Mouse (Mus musculus): ENCODE measurements around the gene Iqck. TPM values are rescaled to one million over a fixed set of nuclear protein-coding genes. Genes with fewer than 3 reads are reported as not detected.

Gene Iqck
- polyA plus RNA-seq, 1 experiment from 2014 or later, result 3.4 TPM

DNA sequence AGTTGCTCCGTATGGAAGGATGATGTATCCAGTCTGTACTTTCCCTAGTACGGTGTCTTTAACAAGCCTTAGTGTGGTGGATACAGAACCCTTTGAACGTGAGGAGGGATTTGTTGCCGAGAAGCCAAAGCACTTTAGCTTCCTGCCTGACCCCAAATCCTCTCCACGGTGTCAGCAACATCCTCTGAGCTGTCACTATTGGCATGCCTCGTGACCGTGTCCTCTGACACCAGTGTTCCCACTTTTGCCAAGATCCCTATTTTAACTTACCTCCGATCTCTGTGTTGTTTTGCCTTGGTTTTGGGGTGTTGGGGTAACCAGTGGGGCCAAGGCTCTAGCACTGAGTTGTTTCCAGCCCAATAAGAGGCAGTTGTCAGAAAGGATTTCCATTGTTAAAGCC lies 115.9 kb downstream of the Iqck start:
- ATAC-seq (replicated peaks), result no peak
- Histone ChIP-seq H3K36me3 (peaks cover 8% of the 10 kb centered on the region; the same call in 1 of the 2 replicates), H3K4me1 (peaks cover 22% of the 10 kb centered on the region), H3K27ac (replicated peaks) (no peak overlapping the region), H3K9me3 (no peaks in the 10 kb centered on the region), H3K27me3 (no peaks in the 10 kb centered on the region), H3K9ac (replicated peaks) (no peak overlapping the region), H3K4me2 (replicated peaks) (no peak overlapping the region), H3K4me3 (no peak overlapping the region)
- 85% methylated on average over 8 of the region's 8 CpGs for WGBS

DNA sequence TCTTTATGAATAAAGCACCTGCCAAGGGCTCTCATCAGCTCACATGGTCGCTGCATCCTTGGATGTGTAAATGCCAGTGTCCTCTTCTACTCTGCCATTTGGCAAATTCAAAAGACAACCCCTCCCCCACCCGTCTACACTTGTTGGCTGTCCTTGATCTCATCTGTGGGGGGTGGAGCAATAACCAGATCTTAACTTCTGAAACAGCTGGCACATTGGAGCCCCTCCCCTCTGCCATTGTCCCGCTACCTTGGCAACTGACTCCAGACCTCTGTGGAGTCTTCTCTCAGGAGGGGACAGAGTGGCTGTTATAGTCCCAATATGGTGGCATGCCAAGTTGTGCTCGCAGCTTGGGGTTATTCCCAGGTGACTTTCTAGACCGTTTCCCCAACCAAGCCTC lies 116.8 kb downstream of the Iqck start:
- no peaks in the 10 kb centered on the region for H3K27me3 ChIP-seq
- ATAC-seq (replicated peaks), result no peak
- H3K4me1 ChIP-seq, result peaks cover 31% of the 10 kb centered on the region
- H3K27ac ChIP-seq (replicated peaks), result no peak overlapping the region
- H3K4me3 ChIP-seq, result no peak overlapping the region
- H3K9me3 ChIP-seq, result no peaks in the 10 kb centered on the region
- peaks cover 8% of the 10 kb centered on the region; the same call in 1 of the 2 replicates for H3K36me3 ChIP-seq
- no peak overlapping the region for H3K9ac ChIP-seq (replicated peaks)
- no peak overlapping the region for H3K4me2 ChIP-seq (replicated peaks)
- 51% methylated on average over 5 of the region's 5 CpGs for WGBS

DNA sequence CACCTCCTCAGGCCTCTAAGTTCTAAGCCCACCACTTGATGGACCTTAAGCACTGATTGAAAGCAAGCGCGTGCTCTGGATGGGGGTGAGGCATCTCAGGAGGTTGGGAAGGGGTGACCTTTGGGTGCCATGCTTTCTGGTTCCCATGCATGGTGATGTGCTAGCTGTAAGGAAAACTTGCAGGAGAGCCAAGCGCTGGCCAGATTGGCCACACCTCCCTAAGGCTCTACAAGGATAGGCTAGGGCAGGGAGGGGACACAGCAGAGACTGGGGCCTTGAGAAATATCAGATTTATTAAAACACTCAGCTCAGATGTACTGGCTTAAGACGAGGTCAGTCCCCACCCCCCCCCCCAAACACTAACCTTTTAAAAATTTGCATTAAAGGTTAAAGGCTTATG lies 117.8 kb downstream of the Iqck start:
- no peaks in the 10 kb centered on the region for H3K9me3 ChIP-seq
- H3K27me3 ChIP-seq, result no peaks in the 10 kb centered on the region
- H3K4me1 ChIP-seq, result peaks cover 38% of the 10 kb centered on the region
- 88% methylated on average over 4 of the region's 4 CpGs for WGBS
- H3K4me2 ChIP-seq (replicated peaks), result no peak overlapping the region
- H3K4me3 ChIP-seq, result no peak overlapping the region
- no peak overlapping the region for H3K27ac ChIP-seq (replicated peaks)
- H3K36me3 ChIP-seq, result peaks cover 8% of the 10 kb centered on the region; the same call in 1 of the 2 replicates
- no peak overlapping the region for H3K9ac ChIP-seq (replicated peaks)
- ATAC-seq (replicated peaks), result no peak

- no peaks in the 10 kb centered on the region for H3K9me3 ChIP-seq
- no peak for ATAC-seq (replicated peaks)
- peak overlapping the region; percentile 29 for H3K4me2 ChIP-seq (replicated peaks)
- H3K27me3 ChIP-seq, result no peaks in the 10 kb centered on the region
- no peak overlapping the region; the same call in 1 of the 2 replicates for H3K9ac ChIP-seq (replicated peaks)
- H3K4me3 ChIP-seq, result no peak overlapping the region
- peaks cover 43% of the 10 kb centered on the region for H3K4me1 ChIP-seq
- peaks cover 6% of the 10 kb centered on the region; the same call in 1 of the 2 replicates for H3K36me3 ChIP-seq
- peak overlapping the region; percentile 61 for H3K27ac ChIP-seq (replicated peaks)
- 79% methylated on average over 3 of the region's 3 CpGs for WGBS
Observed at GRCm38 (mm10) chr7:118975837-118976236, 120.3 kb downstream of the Iqck start.

GRCm38 (mm10) chr7:118976414-118977166 lies 121.0 kb downstream of the Iqck start:
- 17% methylated on average over 14 of the region's 14 CpGs for WGBS
- Histone ChIP-seq H3K4me3 (peak overlapping the region; percentile 16), H3K36me3 (peaks cover 6% of the 10 kb centered on the region; the same call in 1 of the 2 replicates), H3K27ac (replicated peaks) (peak overlapping the region; percentile 61), H3K4me1 (peaks cover 47% of the 10 kb centered on the region), H3K27me3 (no peaks in the 10 kb centered on the region), H3K9ac (replicated peaks) (peak overlapping the region; percentile 20; the same call in 1 of the 2 replicates), H3K4me2 (replicated peaks) (peak overlapping the region; percentile 29), H3K9me3 (no peaks in the 10 kb centered on the region)
- ATAC-seq (replicated peaks), result peak; percentile 62

- Histone ChIP-seq H3K27ac (replicated peaks) (peak overlapping the region; percentile 61), H3K4me1 (peaks cover 48% of the 10 kb centered on the region), H3K27me3 (no peaks in the 10 kb centered on the region), H3K4me2 (replicated peaks) (no peak overlapping the region), H3K9me3 (no peaks in the 10 kb centered on the region), H3K4me3 (no peak overlapping the region), H3K9ac (replicated peaks) (no peak overlapping the region), H3K36me3 (peaks cover 7% of the 10 kb centered on the region; the same call in 1 of the 2 replicates)
- no peak for ATAC-seq (replicated peaks)
- WGBS, result 75% methylated on average over 10 of the region's 10 CpGs
Observed at GRCm38 (mm10) chr7:118977167-118977543, 121.6 kb downstream of the Iqck start.

GRCm38 (mm10) chr7:118979121-118979520 lies 123.6 kb downstream of the Iqck start:
- no peaks in the 10 kb centered on the region for H3K9me3 ChIP-seq
- 65% methylated on average over 7 of the region's 7 CpGs for WGBS
- no peak for ATAC-seq (replicated peaks)
- H3K4me1 ChIP-seq, result peaks cover 47% of the 10 kb centered on the region
- peaks cover 8% of the 10 kb centered on the region; the same call in 1 of the 2 replicates for H3K36me3 ChIP-seq
- H3K9ac ChIP-seq (replicated peaks), result no peak overlapping the region
- H3K4me3 ChIP-seq, result no peak overlapping the region
- no peak overlapping the region for H3K4me2 ChIP-seq (replicated peaks)
- H3K27me3 ChIP-seq, result no peaks in the 10 kb centered on the region
- H3K27ac ChIP-seq (replicated peaks), result no peak overlapping the region

- H3K36me3 ChIP-seq, result peaks cover 5% of the 10 kb centered on the region; the same call in 1 of the 2 replicates
- no peaks in the 10 kb centered on the region for H3K27me3 ChIP-seq
- 72% methylated on average over 9 of the region's 9 CpGs for WGBS
Observed at GRCm38 (mm10) chr7:118979708-118980107, 124.2 kb downstream of the Iqck start.

DNA sequence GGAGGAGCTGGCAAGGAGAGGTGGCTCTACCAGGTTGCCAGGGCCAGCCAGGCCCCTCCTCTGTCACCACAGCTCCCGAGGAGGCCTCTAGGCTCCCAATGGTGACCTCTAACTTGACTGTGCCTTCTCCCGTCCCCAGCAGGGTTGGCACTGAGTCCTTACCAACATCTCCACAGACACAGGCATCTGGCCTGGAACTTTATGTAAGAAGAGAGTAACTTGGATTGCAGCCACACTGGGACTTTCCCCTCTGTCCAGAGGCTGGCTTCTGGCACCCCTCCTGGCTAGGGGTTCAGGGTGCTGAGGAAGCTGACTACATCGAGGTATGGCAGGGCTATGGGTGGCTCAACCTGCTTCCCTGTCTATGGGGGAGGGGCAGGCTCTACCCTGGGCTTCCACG lies 125.8 kb downstream of the Iqck start:
- ATAC-seq (replicated peaks), result no peak
- no peak overlapping the region for H3K9ac ChIP-seq (replicated peaks)
- 78% methylated on average over 4 of the region's 4 CpGs for WGBS
- H3K4me1 ChIP-seq, result peaks cover 44% of the 10 kb centered on the region
- peaks cover 5% of the 10 kb centered on the region; the same call in 1 of the 2 replicates for H3K36me3 ChIP-seq
- no peaks in the 10 kb centered on the region for H3K27me3 ChIP-seq
- no peak overlapping the region for H3K4me3 ChIP-seq
- H3K4me2 ChIP-seq (replicated peaks), result no peak overlapping the region
- H3K27ac ChIP-seq (replicated peaks), result no peak overlapping the region
- H3K9me3 ChIP-seq, result no peaks in the 10 kb centered on the region

More at GRCm38 (mm10) chr7:118979708-118980107, 124.2 kb downstream of the Iqck start:
- Histone ChIP-seq H3K4me3 (no peak overlapping the region), H3K4me1 (peaks cover 52% of the 10 kb centered on the region), H3K9me3 (no peaks in the 10 kb centered on the region), H3K9ac (replicated peaks) (no peak overlapping the region), H3K27ac (replicated peaks) (no peak overlapping the region; the same call in 1 of the 2 replicates), H3K4me2 (replicated peaks) (no peak overlapping the region)
- ATAC-seq (replicated peaks), result no peak

DNA sequence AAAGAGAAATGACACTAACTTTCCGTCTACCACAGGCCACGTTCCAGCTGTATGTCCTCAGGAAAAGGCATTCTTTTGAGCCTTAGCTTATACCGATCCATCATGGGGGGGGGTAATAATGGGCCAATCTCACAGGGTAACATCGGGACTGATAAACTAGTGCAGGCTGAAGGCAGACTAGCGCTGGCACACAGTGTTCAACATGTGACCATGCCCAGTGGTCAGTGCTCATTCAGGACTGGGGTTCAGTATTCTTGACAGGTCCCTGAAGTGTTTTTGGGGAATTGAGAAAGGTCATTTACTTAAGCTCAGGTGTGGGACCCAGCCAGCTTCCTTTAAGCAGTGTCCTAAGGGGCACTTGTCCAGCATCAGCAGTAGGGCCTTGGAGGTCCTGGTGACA lies 126.3 kb downstream of the Iqck start:
- peaks cover 39% of the 10 kb centered on the region for H3K4me1 ChIP-seq
- no peaks in the 10 kb centered on the region for H3K9me3 ChIP-seq
- ATAC-seq (replicated peaks), result no peak

DNA sequence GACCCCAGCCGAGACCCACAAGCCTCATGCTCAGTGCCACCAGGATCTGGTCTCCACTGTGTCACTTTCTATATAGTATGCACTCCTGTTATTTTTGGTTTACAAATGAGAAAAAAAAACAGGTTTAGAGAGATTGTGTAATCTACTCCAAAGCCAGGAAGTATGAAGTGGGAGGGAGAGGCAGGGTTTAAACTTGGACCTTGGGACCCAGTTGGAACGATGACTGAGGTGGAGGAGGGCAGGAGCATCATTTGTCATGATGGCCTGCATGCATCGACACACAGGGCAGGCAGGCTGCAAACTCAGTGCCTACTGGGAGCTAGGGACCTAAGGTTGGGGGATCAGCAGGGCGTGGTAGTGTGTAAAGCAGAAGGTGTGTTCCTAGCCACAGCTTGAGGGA lies 127.0 kb downstream of the Iqck start:
- H3K36me3 ChIP-seq, result peaks cover 5% of the 10 kb centered on the region; the same call in 1 of the 2 replicates
- ATAC-seq (replicated peaks), result no peak
- no peak overlapping the region for H3K27ac ChIP-seq (replicated peaks)
- no peak overlapping the region for H3K4me3 ChIP-seq
- peaks cover 31% of the 10 kb centered on the region for H3K4me1 ChIP-seq
- WGBS, result 92% methylated on average over 4 of the region's 4 CpGs
- no peaks in the 10 kb centered on the region for H3K9me3 ChIP-seq
- H3K4me2 ChIP-seq (replicated peaks), result no peak overlapping the region
- H3K27me3 ChIP-seq, result no peaks in the 10 kb centered on the region
- no peak overlapping the region for H3K9ac ChIP-seq (replicated peaks)

More for the DNA sequence above, 126.3 kb downstream of the Iqck start:
- Histone ChIP-seq H3K27me3 (no peaks in the 10 kb centered on the region), H3K4me2 (replicated peaks) (no peak overlapping the region), H3K4me3 (no peak overlapping the region), H3K9ac (replicated peaks) (no peak overlapping the region), H3K27ac (replicated peaks) (no peak overlapping the region), H3K36me3 (peaks cover 5% of the 10 kb centered on the region; the same call in 1 of the 2 replicates)
- 94% methylated on average over 5 of the region's 5 CpGs for WGBS

GRCm38 (mm10) chr7:118983961-118984360 lies 128.4 kb downstream of the Iqck start:
- peaks cover 26% of the 10 kb centered on the region for H3K4me1 ChIP-seq
- 0 out of 2 replicates have a peak overlapping the region, but pooled peaks have one; percentile 29 for H3K27ac ChIP-seq (replicated peaks)
- WGBS, result 62% methylated on average over 19 of the region's 19 CpGs
- H3K9me3 ChIP-seq, result no peaks in the 10 kb centered on the region
- peaks cover 5% of the 10 kb centered on the region; the same call in 1 of the 2 replicates for H3K36me3 ChIP-seq
- H3K9ac ChIP-seq (replicated peaks), result no peak overlapping the region
- ATAC-seq (replicated peaks), result peak; percentile 46
- no peak overlapping the region for H3K4me3 ChIP-seq
- H3K4me2 ChIP-seq (replicated peaks), result no peak overlapping the region
- no peaks in the 10 kb centered on the region for H3K27me3 ChIP-seq

All from forebrain, embryonic 15.5 days (tissue).